Mouse (Mus musculus) olfactory bulb, adult 2 months (tissue): ENCODE results near the gene Dkkl1.

Experiments used
- CTCF ChIP-seq: fragments of 200-500 bp; IDR thresholded peaks from 2 replicates; pipeline ENCODE4 v1.5.1; 2012; ENCODE audit warnings: low read depth, mild to moderate bottlenecking, low read length, moderate library complexity; ENCODE audit not compliant: insufficient read depth
- POLR2A ChIP-seq: fragments of 200-500 bp; IDR thresholded peaks from 2 replicates; pipeline ENCODE4 v1.6.1; 2012; ENCODE audit warnings: mild to moderate bottlenecking, low read depth, low read length, moderate library complexity; ENCODE audit not compliant: insufficient read depth

GRCm38 (mm10) chr7:45195341-45196175 lies 16.4 kb downstream of the Dkkl1 start:
- TF ChIP-seq POLR2A (no peak), CTCF (no peak)
